Mouse (Mus musculus): ENCODE results near the gene Clrn1.
"Not testable (repeated sequence)": the region's sequence is repeated elsewhere in the genome, so short reads cannot be mapped to it uniquely, and the experiment has no call there.

The Clrn1 gene

GRCm38 (mm10) chr3:58884801-58885573 lies at the start of gene Clrn1:
Gene Clrn1 (minus strand): TSS chr3:58885340.
- no peak for DNase-seq (ENCODE audit: low spot score)

DNA sequence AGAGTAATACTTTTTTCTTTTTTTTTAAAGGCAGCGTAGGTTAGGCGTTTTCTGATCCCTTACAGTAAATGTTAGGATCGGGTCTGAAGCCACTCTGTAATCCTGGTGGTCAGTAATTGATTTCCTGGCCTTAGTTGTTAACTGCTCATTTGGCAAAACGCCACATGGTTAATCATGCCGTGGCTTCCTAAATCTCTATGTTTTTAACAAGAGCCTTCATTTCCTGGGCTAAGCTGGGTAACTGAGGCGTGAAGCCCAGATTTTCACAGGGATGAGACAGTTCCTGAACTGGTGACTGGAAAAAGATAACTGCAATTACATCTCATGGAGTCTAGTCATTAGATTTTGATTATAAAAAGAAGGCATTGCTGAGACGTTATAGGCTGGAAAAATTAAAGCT lies 38.9 kb upstream of the Clrn1 start:
- no peak for DNase-seq (ENCODE audit: low spot score)

GRCm38 (mm10) chr3:58923140-58923539 lies 38.0 kb upstream of the Clrn1 start:
- DNase-seq (ENCODE audit: low spot score): no peak

GRCm38 (mm10) chr3:58922636-58923035 lies 37.5 kb upstream of the Clrn1 start:
- no peak for DNase-seq (ENCODE audit: low spot score)

GRCm38 (mm10) chr3:58921316-58921715 lies 36.2 kb upstream of the Clrn1 start:
- no peak for DNase-seq (ENCODE audit: low spot score)

- DNase-seq (ENCODE audit: low spot score): no peak
Observed at GRCm38 (mm10) chr3:58904656-58905055, 19.5 kb upstream of the Clrn1 start.

DNA sequence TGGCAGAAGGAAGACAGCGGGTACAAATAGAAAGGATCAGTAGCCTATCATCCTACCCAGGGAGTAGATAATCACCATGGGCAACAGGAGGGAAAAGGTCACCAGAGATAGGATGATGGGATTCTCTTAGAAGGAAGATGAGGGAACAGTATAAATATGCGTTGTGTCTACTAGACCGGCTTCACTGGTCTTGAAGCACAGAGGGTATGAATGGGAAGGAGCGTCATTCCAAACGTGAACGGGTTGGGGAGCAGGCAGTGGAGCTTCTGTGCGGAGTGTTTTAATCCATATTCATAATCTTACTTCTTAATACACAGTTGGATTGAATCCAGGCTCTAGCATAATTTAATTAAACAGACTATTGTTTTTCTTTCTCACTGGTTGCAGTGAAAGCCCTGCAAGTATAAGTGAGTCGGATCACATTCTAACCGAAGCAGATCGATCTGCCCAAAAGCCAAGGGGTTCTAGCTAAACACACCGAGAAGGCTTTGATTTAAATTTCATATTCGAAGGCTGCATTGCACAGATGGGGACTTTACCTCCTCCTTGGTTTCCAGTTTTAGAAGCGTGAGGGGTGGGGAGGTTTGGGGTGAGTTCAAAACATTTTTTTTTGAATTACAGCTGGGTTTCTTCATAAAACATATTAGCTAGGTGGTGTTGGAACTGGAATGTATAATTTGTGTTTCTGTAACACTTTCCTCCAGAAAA lies 17.1 kb upstream of the Clrn1 start:
- no peak for DNase-seq (ENCODE audit: low spot score)

- no peak for DNase-seq (ENCODE audit: low spot score)
Observed at GRCm38 (mm10) chr3:58895131-58895530, 10.0 kb upstream of the Clrn1 start.

GRCm38 (mm10) chr3:58894529-58894928 lies 9.4 kb upstream of the Clrn1 start:
- no peak for DNase-seq (ENCODE audit: low spot score)

DNA sequence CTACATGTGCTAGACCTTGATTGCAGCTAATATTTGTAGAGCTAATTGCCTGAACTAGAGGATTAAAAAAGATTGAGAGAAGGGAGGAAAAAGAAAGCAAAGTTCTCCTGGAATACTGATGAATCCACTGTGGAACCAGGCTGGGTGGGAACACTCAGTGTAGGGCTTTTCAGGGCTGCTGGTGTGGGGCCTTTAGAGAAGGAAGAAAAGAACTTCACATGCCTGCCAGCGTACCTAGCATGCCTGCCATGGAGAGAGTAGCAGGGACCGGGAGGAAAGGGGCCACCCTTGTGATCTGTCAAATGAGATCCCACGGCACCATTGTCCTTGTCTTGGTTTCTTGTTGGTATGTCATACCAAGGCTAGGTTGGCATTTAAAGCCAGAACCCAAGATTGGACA lies 4.5 kb upstream of the Clrn1 start:
- no peak for DNase-seq (ENCODE audit: low spot score)

DNA sequence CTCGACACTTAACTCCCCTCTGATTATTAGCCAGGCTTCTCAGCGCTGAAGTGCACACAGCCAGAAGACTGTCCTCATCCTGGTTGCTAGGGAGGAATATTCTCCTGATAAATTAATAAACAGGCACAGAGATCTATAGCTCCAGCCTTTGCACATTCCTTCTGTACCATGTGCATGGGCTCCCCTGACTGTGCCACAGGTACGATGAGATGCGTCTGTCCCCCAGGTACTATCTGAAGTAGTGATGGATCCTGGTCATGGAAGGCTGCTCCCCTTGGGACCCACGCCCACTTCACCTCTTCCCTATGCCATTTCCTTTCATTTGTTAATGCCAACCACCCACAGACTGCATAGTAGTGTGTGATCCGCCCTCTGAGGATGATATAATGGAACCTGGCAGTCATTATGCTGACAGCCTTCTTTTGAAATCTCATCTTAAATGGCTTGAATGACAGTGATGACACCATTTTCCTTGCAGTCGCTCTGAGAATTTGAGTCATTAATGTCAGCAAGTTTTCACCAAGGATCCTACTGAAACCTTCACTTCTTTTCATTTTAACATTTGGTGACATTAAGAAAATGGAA lies 3.1 kb upstream of the Clrn1 start:
- DNase-seq (ENCODE audit: low spot score): no peak

DNA sequence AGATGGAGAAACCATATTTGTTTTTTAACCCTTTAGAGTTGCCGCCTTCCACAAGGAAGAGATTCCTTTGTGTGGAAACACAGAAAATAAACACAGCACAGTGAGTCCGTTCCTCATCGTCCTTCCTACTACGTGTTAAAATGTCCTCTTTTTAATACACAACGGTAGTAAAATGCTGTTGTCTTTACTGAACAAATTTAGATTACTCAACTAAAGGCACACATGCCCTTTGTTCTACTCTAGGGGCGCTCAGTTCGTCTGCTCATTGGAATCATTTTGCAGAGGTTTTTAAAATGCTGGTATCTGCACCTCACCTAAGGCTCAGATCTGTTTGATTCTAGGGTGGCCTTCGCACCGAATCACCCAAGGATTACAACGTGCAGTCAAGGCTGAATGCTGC lies 2.6 kb upstream of the Clrn1 start:
- no peak for DNase-seq (ENCODE audit: low spot score)

DNA sequence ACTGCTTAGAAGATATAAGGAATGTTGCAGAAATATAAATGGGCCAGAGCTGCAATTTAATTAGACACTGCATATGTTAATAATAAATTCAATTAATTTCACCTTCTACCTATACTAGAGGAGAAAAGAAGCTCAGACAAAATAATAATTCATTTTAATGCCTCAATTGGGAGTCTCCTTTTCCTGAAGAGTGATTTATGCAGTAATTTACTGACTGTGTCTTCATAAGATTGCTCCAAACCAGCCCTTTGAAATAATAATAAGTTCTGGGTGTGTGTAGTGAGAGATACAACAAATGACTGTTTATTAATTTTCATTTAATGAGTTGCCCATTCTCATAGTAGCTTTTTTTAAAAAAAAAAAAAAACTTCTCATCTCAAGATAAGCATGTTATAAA lies 1.6 kb downstream of the Clrn1 start:
- no peak for DNase-seq (ENCODE audit: low spot score)

- DNase-seq (ENCODE audit: low spot score): no peak
Observed at GRCm38 (mm10) chr3:58882878-58883510, 2.1 kb downstream of the Clrn1 start.

DNA sequence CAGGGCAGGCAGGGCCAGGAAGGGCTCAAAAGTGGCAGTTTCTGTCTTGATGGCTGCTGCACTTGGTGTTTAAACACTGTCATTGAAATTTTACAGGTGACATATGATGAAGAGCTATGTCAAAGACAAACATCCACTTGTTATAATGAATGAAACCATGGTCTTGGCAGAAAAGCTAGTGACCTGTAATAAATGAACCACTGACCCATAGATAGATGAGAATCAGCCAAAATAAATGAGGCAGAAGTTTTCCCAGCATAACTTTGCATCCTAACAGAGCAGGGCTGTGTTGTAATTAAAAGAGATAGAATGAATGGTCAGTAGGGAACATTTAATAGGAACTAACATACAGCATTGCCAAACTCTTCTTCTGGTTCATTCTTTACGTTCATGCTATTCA lies 4.1 kb downstream of the Clrn1 start:
- no peak for DNase-seq (ENCODE audit: low spot score)

GRCm38 (mm10) chr3:58880181-58880580 lies 5.0 kb downstream of the Clrn1 start:
- no peak for DNase-seq (ENCODE audit: low spot score)

DNA sequence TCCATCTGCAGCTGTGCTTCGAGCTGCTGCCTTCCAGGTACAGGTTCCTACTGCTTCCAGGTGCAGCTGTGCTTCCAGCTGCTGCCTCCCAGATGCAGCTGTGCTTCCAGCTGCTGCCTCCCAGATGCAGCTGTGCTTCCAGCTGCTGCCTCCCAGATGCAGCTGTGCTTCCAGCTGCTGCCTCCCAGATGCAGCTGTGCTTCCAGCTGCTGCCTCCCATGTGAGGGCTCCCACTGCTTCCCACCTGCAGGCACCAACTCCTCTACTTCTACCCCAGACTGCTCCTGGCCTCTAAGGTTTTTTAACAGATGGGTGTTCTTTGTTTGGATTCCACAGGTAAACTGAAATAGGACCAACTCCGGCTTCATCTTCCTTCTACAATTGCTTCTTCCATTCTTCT lies 13.3 kb downstream of the Clrn1 start:
- DNase-seq (ENCODE audit: low spot score): not testable (repeated sequence)

DNA sequence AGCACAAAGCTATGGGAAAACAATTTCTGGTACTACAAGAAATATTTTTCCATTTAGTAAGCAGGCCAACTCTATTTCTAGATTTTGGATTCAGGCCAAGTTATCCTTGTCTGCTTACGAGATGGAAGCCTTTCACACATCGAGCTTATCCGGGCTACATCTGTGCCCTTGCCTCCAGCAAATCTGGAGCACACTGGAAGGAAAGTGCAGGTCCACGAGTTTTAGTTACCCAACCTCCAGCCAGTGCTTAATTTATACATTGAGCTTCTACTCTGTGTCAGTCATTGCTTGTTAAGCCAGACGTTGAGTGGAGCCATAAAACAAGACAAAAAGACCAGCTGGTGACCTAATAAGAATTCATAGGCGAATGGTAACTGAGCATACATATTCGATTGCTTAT lies 19.4 kb downstream of the Clrn1 start:
- DNase-seq (ENCODE audit: low spot score): no peak

GRCm38 (mm10) chr3:58862976-58863375 lies 22.2 kb downstream of the Clrn1 start:
- no peak for DNase-seq (ENCODE audit: low spot score)

- DNase-seq (ENCODE audit: low spot score): no peak
Observed at GRCm38 (mm10) chr3:58843415-58843814, 41.7 kb downstream of the Clrn1 start.

GRCm38 (mm10) chr3:58833442-58834160 lies 51.5 kb downstream of the Clrn1 start:
- no peak for DNase-seq (ENCODE audit: low spot score)

DNA sequence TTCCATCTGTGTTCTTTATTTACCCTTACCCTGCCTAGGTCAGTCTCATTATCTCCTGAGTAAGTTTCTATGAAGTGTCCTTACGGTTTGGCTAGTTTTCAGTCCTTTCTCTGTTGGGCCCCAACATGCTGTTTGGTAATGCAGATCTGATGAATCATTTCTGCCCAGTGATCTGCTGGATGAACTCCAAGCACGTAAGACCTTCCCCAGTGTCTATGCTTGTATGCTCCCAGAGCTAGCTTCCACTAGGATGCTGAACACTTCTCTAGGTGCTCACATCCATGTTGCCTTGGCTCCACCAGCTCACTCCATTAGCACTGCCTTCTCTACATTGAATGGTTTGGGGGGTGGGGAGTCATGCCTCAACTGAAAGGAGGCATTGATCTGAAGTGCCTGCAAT lies 52.3 kb downstream of the Clrn1 start:
- DNase-seq (ENCODE audit: low spot score): no peak

All from ovary, adult 18-20 months (tissue).